Mouse (Mus musculus): ENCODE measurements at regions not wholly inside any gene's neighbourhood (a gene's known extent, or its start where the extent isn't known, plus 50 kb on each side); places are given as distances from the start of the nearest gene placed in this dataset.

DNA sequence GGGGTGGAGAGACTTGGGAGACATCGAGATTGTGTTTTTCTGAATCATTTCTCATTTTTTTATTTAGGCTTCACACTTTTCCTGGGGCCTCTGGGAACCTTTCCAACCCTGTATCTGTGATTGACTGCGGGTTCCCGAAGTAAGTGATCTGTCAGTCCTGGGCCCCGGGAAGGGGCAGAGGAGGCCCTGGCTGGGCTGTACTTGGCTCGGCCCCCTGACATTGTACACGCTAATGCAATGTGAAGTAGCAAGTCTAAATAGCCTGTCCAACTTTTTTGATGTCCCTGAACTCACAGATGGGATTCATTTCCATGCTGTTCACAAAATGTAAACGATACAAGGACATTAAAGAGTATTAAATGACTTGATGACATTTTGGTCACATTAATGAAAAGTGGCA, 636.1 kb downstream of the Insc start:
- TF ChIP-seq CTCF (IDR thresholded peaks at IDR 0.05; ENCODE audit: low read depth, low read length) = no peak
- no peak for TF ChIP-seq POLR2A (IDR thresholded peaks at IDR 0.05; ENCODE audit: extremely low read depth, insufficient read depth, low read length)
